Mouse (Mus musculus): ENCODE data around the gene 1110051M20Rik. TPM values are rescaled to one million over a fixed set of nuclear protein-coding genes. Genes with fewer than 3 reads are reported as not detected.

1110051M20Rik gene
- polyA plus RNA-seq (2015; fragmentation: Nextera tagmentation; extraction: Ambion mirVana): 40.5 and 41.8 TPM in 2 replicates

GRCm38 (mm10) chr2:91444286-91444892 lies at the start of gene 1110051M20Rik:
TSS of gene 1110051M20Rik (minus strand) at chr2:91444704.

DNA sequence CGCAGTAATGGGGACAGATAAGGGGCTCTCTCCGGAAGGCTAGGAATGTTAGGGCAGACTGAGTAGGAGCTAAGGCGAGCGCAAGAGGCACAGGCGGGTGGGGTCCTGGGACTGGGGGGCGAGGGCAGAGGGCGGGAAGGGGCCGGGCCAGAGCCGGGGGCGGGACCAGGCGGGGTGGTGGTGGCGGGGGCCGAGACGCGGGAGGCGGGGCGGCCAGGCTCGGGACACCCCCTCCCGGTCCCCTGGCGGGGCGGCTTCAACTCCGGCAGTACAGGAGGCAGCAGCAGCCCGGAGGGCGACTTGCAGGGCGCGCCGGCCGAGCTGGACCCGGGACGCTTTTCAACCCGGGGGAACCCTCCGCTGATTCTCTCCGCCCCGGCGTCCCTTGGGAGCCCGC lies 12.8 kb upstream of the 1110051M20Rik start, which contains the start of gene Lrp4:
Gene Lrp4, plus strand, starts transcription at position 253 of the 397 bp plus-strand sequence.

DNA sequence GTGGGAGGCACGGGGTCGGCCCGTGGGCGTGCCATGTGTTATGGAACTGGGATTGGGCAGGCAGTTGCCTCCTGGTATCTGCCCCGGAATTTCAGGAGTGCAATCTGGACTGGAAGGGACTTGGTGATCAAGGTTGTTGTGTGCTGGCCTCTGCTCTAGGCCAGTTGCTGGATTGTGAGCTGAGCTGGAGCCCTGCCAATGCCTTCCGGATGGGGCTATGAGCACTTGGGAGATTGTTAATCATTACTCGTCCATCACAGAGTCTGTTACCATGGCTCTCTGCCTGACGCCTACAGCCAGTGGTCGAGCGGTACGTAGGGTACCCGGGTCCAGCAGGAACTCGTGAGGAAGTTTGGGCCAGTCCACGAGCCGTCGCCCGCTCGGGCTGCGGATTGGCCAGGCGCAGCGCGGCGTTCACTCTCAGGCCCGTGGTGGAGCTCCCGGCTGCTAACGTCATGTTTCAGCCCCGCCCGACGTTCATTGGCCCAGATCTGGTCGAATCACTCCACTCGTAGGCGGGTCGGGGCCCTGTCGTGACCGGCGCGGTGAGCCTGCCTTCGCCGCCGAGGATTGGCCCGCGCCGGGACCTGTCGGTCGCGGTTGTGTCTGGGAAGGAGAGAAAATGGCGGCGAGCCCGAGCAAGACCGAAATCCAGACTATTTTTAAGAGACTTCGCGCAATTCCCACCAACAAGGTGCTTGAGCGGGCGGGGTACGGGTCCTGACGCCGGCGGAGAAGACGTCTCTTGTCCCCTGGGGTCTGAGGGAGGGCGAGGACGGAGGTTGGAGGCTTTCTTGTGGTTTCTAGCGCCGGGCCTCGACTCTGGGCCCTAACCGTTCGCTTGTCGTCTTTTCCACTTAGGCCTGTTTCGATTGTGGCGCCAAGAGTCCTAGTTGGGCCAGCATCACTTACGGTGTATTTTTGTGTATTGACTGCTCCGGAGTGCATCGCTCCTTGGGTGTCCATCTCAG lies 179.5 kb downstream of the 1110051M20Rik start, which contains the start of gene Arfgap2:
Gene Arfgap2, plus strand, starts transcription at position 264 of the 971 bp plus-strand sequence.

GRCm38 (mm10) chr2:91255661-91256150 lies 188.8 kb downstream of the 1110051M20Rik start, which contains the start of gene Pacsin3:
TSS of gene Pacsin3 (plus strand) at chr2:91255954.

GRCm38 (mm10) chr2:91236601-91237510 lies 207.6 kb downstream of the 1110051M20Rik start, which contains the start of gene Ddb2:
TSS of gene Ddb2 (minus strand) at chr2:91236982.

Small RNA genes within 50 kb of the gene (microRNA-seq; reads per million reads assigned to microRNA genes)
- not detected for gene Gm22071 (ENCODE audit: borderline replicate concordance, insufficient number of aligned reads)

Other genes with a start within 250 kb of the 1110051M20Rik start
- gene Nr1h3, start 241.9 kb downstream of the 1110051M20Rik start, polyA plus RNA-seq (2015; fragmentation: Nextera tagmentation; extraction: Ambion mirVana): 6.4 and 7.9 TPM in 2 replicates
- 20.9 and 26.2 TPM in 2 replicates for gene Acp2, start 241.8 kb downstream of the 1110051M20Rik start, polyA plus RNA-seq (2015; fragmentation: Nextera tagmentation; extraction: Ambion mirVana)
- gene Ddb2, start 207.7 kb downstream of the 1110051M20Rik start, polyA plus RNA-seq (2015; fragmentation: Nextera tagmentation; extraction: Ambion mirVana): 10.0 and 13.9 TPM in 2 replicates
- gene Pacsin3, start 188.8 kb downstream of the 1110051M20Rik start, polyA plus RNA-seq (2015; fragmentation: Nextera tagmentation; extraction: Ambion mirVana): 30.9 and 62.2 TPM in 2 replicates
- gene Arfgap2, start 179.7 kb downstream of the 1110051M20Rik start, polyA plus RNA-seq (2015; fragmentation: Nextera tagmentation; extraction: Ambion mirVana): 56.4 and 79.6 TPM in 2 replicates
- gene Lrp4, start 12.8 kb upstream of the 1110051M20Rik start, polyA plus RNA-seq (2015; fragmentation: Nextera tagmentation; extraction: Ambion mirVana): 3.9 and 4.7 TPM in 2 replicates
- gene Ckap5, start 82.1 kb upstream of the 1110051M20Rik start, polyA plus RNA-seq (2015; fragmentation: Nextera tagmentation; extraction: Ambion mirVana): 27.9 and 33.4 TPM in 2 replicates
- gene F2, start 191.7 kb upstream of the 1110051M20Rik start, polyA plus RNA-seq (2015; fragmentation: Nextera tagmentation; extraction: Ambion mirVana): 26.8 and 30.9 TPM in 2 replicates
- 5.7 and 7.9 TPM in 2 replicates for gene Zfp408, start 205.1 kb upstream of the 1110051M20Rik start, polyA plus RNA-seq (2015; fragmentation: Nextera tagmentation; extraction: Ambion mirVana)
- gene Arhgap1, start 205.2 kb upstream of the 1110051M20Rik start, polyA plus RNA-seq (2015; fragmentation: Nextera tagmentation; extraction: Ambion mirVana): 74.1 and 82.4 TPM in 2 replicates

Measured in adrenal gland, postnatal 0 days (tissue).